Mouse (Mus musculus) left cerebral cortex, postnatal 10 days (tissue): ENCODE measurements around the gene Syndig1. TPM values are rescaled to one million over a fixed set of nuclear protein-coding genes. Genes with fewer than 3 reads are reported as not detected.
A peak's percentile ranks its signal among the peaks of the same experiment; 100 is the strongest.

Experiments used
- DNase-seq, 2 experiments: peaks; one replicate each; pipeline ENCODE4 v3.0.0; 2021 to 2022; ENCODE audit warnings: low spot score in 2 of 2, mixed read lengths in 1 of 2; ENCODE audit errors: extremely low spot score in 1 of 2
- intact Hi-C: fragments of 180-260 bp; cut with DNase I; formaldehyde crosslinking; loops from one replicate; pipeline ENCODE4 v1.15.1; 2025
- total RNA-seq, 2 experiments: library from RNA; stranded (reverse); gene quantifications; 2 replicates each; pipeline ENCODE4 v1.2.3; 2021

The Syndig1 gene
- total RNA-seq, 2 experiments from 2014 or later: 58.7 to 65.8 TPM

DNA sequence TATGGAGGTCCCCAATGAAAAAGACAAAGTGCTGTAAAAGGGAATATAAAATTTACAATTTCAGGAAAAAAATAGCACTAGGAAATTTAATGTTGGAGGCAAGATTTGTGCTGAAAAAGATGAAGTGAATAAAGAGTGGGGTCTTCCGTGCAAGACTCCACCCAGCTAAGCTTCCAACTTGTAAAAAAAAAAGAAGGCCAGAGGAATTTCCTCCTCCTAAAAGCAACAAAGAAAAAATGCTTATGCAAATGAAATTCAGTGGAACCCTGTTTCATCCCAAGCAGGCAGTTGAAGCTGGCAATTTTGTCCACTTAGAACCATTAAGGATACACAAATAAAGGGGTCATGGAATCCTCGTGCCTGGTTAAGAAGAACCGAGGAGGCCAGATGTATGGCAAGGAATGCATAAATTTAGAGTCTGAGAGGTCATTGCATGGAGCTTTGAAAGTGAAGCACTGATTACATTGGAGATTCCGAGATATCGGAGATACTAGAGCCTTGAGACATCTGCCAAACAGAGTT is 37.0 kb downstream of the Syndig1 start:
- no peak for DNase-seq
- intact Hi-C loops: no loop called here

GRCm38 (mm10) chr2:149870496-149870895 is 41.5 kb downstream of the Syndig1 start:
- intact Hi-C loops: no loop called here
- no peak for DNase-seq

DNA sequence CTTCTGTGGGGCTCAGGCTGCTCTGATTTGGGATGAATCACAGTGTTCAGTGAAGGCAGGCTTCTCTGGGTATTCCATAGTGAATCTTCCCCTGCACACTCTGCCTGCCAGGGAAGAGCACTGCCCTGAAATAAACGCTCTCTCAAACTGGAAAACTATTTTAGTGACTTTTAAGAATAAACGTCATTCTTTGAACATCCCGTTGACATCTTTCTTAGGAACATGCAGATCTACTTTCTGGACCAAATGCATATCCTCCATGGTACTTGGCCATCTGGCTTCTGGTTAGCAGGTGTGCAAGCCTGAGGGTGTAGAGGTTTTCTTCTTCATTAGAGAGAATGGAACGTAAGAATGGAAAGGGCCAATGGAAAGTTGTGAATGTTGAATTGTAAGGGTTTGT is 43.5 kb downstream of the Syndig1 start:
- intact Hi-C loops: no loop called here
- DNase-seq: no peak

GRCm38 (mm10) chr2:149873346-149873745 is 44.3 kb downstream of the Syndig1 start:
- peak; percentile 67 to 68 for DNase-seq

GRCm38 (mm10) chr2:149877954-149878353 is 48.9 kb downstream of the Syndig1 start:
- peak in 1 of 2 experiments; percentile 27 for DNase-seq
- intact Hi-C loops: no loop called here

More at GRCm38 (mm10) chr2:149873346-149873745, 44.3 kb downstream of the Syndig1 start:
- intact Hi-C loops: no loop called here

DNA sequence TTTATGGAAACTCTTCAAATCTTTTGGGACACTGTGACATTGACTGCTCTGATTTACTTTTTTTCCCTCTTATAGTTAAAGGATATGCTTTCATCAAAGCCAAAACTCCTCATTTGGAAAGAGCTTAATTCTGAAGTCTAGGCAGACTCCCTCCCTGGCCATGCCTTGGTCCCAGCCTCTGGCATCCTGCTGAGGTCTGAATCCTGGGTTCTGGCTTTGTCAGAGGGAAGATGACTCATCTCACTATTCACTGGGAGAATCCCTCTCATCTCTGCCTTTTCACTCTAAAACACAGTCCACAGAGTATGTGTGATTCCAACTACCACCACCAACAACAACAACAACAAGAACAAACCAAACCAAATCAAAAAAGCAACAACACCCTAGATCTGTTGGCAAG is 58.6 kb downstream of the Syndig1 start:
- no peak for DNase-seq
- intact Hi-C loops: no loop called here

DNA sequence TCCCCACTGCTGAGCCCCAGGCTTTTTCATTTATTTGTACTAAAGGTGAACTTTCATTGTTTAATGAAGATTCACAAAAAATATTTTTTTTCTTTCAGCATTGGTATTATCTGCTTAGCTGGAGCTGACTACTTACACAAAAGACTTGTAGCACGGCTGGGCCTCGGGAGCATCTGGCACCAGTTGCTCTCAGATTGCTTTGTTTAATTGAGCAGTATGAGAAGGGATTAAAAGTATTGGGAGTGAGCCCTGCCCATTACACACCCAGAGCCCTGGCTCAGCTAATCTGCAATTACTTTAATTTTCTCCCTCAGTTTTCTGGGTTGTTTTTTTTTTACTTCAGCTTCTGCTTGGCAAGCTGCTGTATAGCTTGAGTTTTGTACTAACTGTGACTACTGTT is 62.6 kb downstream of the Syndig1 start:
- no peak for DNase-seq
- intact Hi-C loops: no loop called here

- DNase-seq: no peak
- intact Hi-C loops: no loop called here
Observed at GRCm38 (mm10) chr2:149896337-149896736, 67.3 kb downstream of the Syndig1 start.

GRCm38 (mm10) chr2:149899615-149900014 is 70.6 kb downstream of the Syndig1 start:
- DNase-seq: no peak
- intact Hi-C loops: no loop called here

GRCm38 (mm10) chr2:149900606-149901005 is 71.6 kb downstream of the Syndig1 start:
- intact Hi-C loops: no loop called here
- DNase-seq: no peak

DNA sequence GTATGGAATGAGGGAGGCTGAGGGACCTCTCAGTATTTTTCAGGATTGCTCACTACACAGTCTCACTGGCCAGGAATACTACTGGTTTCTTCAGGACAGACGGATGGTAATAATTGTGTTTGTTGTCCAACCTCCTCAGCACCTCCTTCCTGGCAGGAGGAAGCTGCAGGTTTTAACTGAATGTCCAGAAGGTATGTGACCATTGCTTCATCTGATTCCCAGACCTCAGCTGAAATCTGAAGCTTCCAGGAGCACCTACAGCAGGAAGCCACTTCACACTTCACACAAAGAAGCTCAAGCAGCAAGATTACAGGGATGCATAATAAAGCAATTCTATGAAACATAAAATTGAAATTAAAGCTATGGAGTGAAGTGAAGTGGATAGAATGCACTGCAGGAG is 75.4 kb downstream of the Syndig1 start:
- intact Hi-C loops: no loop called here
- no peak for DNase-seq

DNA sequence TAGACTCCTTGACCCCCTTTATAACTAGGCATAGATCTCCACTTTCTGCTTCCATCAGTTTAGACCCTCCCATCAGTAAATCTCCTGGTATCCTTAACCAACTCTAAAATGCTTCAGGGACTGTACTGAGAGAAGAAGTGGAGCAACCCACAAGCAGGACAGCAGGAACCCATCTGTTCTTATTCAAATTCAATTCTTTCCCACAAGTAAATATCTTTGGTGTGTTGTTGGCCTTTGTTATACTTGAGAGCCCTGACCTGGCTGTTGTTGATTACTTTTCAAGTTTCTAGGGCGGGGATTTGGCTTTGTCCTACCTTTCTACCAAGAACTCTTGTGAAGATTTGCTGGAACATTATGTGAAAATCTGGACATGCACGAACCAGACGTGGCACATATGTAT is 77.7 kb downstream of the Syndig1 start:
- no peak for DNase-seq
- intact Hi-C loops: no loop called here

- intact Hi-C loops: no loop called here
- no peak for DNase-seq
Observed at GRCm38 (mm10) chr2:149917162-149917561, 88.2 kb downstream of the Syndig1 start.

GRCm38 (mm10) chr2:149923561-149923960 is 94.5 kb downstream of the Syndig1 start:
- no peak for DNase-seq
- intact Hi-C loops: no loop called here

DNA sequence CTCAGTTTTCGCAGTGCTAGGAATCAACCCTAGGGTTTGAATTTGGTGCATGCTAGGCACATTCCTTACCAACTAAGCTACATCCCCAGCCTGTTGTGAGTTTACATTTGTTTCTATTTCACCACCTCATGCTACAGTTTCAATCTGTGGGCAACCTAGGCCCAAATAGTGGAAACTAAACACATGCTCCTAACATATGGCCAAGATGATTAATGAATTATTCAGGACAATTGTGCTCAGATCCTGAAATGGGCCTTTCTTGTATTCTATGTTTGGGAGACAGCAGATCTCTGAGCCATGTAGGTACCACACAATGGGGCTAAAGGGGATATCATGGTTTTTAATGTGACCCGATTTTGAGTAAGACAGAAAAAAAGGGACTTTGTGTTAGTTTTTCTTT is 96.9 kb downstream of the Syndig1 start:
- intact Hi-C loops: no loop called here
- no peak for DNase-seq

DNA sequence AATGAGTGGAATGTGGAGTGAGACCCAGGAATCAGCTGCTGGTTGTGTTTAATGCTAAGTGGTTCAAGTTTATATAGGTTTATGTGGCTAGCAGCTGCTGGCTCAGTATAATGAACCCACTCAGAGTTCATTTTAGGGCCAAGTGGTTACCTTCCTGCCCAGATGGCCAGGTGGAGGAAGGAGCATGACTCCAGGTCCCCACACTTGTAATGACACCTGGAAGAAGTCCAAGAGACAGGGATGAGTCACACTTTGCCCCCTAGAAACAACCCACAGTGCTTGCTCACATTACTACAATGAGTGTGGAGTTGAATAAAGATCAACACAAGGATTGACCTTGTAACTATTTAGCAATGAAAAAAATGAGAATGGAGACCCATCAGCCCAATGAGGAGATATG is 98.0 kb downstream of the Syndig1 start:
- intact Hi-C loops: no loop called here
- DNase-seq: no peak

DNA sequence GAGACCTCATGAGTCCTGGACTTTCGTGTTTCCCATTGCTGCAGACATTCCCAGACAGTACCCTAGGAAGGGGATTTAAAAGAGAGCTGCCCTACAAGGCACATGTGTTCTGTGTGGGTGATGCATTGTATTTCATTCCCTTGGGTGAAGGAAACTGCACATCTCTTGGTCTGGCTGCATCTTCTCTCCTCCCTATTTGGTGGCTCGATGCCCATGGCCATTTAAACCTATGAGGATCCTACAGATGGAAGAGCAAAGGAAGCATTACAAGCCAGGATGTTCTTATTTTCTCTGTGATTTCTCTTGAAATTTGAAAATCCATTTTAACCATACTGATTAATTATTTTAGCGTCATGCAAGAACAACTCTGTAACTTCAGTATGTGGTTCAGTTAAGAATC is 98.5 kb downstream of the Syndig1 start:
- no peak for DNase-seq
- intact Hi-C loops: no loop called here

DNA sequence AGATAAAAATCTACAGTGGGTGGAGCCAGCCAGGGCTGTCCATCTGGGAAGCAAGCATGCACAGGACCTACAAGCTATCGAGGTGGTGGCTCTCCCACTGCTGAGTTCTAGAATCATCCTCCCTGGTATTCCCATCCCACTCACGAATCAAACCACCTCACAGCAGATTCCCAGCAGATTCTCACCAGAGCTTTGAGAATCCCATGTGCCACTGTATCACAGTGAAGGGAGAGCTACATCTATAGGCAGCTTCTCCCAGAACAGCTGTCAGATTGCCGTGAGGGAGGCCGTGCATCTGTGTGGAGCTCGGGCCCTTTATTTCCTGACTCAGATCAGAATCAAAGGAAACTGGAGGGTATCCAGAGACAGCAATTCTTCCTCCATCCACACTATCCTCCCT is 101.0 kb downstream of the Syndig1 start:
- intact Hi-C loops: loop anchor here (5.0 kb wide), 1 partner anchor 98 kb away; the partner anchor contains the start of gene C530025M09Rik

GRCm38 (mm10) chr2:149931111-149931510 is 102.1 kb downstream of the Syndig1 start:
- no peak for DNase-seq
- intact Hi-C loops: loop anchor here (5.0 kb wide), 1 partner anchor 99 kb away; the partner anchor contains the start of gene C530025M09Rik

More for the DNA sequence above, 101.0 kb downstream of the Syndig1 start:
- DNase-seq: no peak

GRCm38 (mm10) chr2:149932095-149932494 is 103.1 kb downstream of the Syndig1 start:
- intact Hi-C loops: loop anchor here (5.0 kb wide), 1 partner anchor 100 kb away; the partner anchor contains the start of gene C530025M09Rik
- DNase-seq: no peak
